Mouse (Mus musculus) liver, embryonic 11.5 days (tissue): ENCODE measurements around the gene Usp8. TPM values are rescaled to one million over a fixed set of nuclear protein-coding genes. Genes with fewer than 3 reads are reported as not detected.

Source experiments
- ATAC-seq: fragments of 200-750 bp; cut with Nextera tagmentation; replicated peaks from 2 replicates; pipeline ENCODE4 v1.8.0; 2017; ENCODE audit warnings: moderate number of reproducible peaks, mild to moderate bottlenecking, moderate TSS enrichment, moderate library complexity; ENCODE audit not compliant: low FRiP score
- DNase-seq: peaks from one replicate; pipeline ENCODE4 v3.0.0-alpha.2; 2017; ENCODE audit warnings: low spot score
- H3K27ac ChIP-seq: fragments of 300-500 bp; sonication (generic); 2 replicates; pipeline ENCODE4 v1.5.1; 2014; ENCODE audit warnings: mild to moderate bottlenecking, low read depth, low read length, control low read depth
- H3K27me3 ChIP-seq: fragments of 300-500 bp; sonication (generic); replicated peaks from 2 replicates; pipeline ENCODE4 v1.6.1; 2014; ENCODE audit warnings: low read length, mixed read lengths; ENCODE audit not compliant: control insufficient read depth, insufficient read depth
- H3K36me3 ChIP-seq: fragments of 300-500 bp; sonication (generic); 2 replicates; pipeline ENCODE4 v1.6.1; 2014; ENCODE audit warnings: mild to moderate bottlenecking, low read length, moderate library complexity, mixed read lengths; ENCODE audit not compliant: control insufficient read depth, insufficient read depth
- H3K4me1 ChIP-seq: fragments of 300-500 bp; sonication (generic); replicated peaks from 2 replicates; pipeline ENCODE4 v1.6.1; 2014; ENCODE audit warnings: low read length, mixed read lengths; ENCODE audit not compliant: control insufficient read depth, insufficient read depth
- H3K4me2 ChIP-seq: fragments of 300-500 bp; sonication (generic); 2 replicates; pipeline ENCODE4 v1.6.1; 2014; ENCODE audit warnings: mild to moderate bottlenecking, control low read depth, moderate library complexity
- H3K4me3 ChIP-seq: fragments of 300-500 bp; sonication (generic); 2 replicates; pipeline ENCODE4 v1.5.1; 2014; ENCODE audit warnings: low read depth, low read length, control low read depth
- H3K9ac ChIP-seq: fragments of 300-500 bp; sonication (generic); 2 replicates; pipeline ENCODE4 v1.6.1; 2014; ENCODE audit warnings: low read depth, low read length, control low read depth
- H3K9me3 ChIP-seq: fragments of 300-500 bp; sonication (generic); 2 replicates; pipeline ENCODE4 v1.6.1; 2016; ENCODE audit warnings: low read length, inconsistent platforms, mixed read lengths; ENCODE audit not compliant: control insufficient read depth
- WGBS: fragments of 180-500 bp; shearing (Covaris S2); extraction: QIAGEN DNeasy Blood & Tissue Kit; methylation state at CpG from one replicate; pipeline ENCODE4 v1.1.7; 2014; 5-methylcytosine and 5-hydroxymethylcytosine counted together
- polyA plus RNA-seq: library from polyadenylated mRNA; unstranded; fragments of >200 nt; fragmentation: Nextera tagmentation; extraction: Ambion mirVana; gene quantifications from 2 replicates; pipeline ENCODE4 v1.2.1, GENCODE M21; 2014

Gene Usp8
- polyA plus RNA-seq, result 38.3 and 42.4 TPM in 2 replicates

- peaks cover 2% of the 10 kb centered on the region; the same call in 1 of the 2 replicates for H3K27me3 ChIP-seq
- ATAC-seq (peak; percentile 100), DNase-seq (peak; percentile 96)
- peak within 1 kb of the TSS; percentile 67 for H3K27ac ChIP-seq
- no peaks in the 10 kb centered on the region for H3K9me3 ChIP-seq
- peak within 1 kb of the TSS; percentile 73 for H3K4me2 ChIP-seq
- peak within 1 kb of the TSS; percentile 93 for H3K4me3 ChIP-seq
- 3% methylated on average over 47 of the region's 47 CpGs for WGBS
- H3K4me1 ChIP-seq, result peaks cover 7% of the 10 kb centered on the region
- peak within 1 kb of the TSS; percentile 75 for H3K9ac ChIP-seq
- H3K36me3 ChIP-seq, result no peaks in the 10 kb centered on the region
Measured at GRCm38 (mm10) chr2:126706759-126707437, at the start of gene Usp8. Gene Usp8 (plus strand): TSS chr2:126707328.

DNA sequence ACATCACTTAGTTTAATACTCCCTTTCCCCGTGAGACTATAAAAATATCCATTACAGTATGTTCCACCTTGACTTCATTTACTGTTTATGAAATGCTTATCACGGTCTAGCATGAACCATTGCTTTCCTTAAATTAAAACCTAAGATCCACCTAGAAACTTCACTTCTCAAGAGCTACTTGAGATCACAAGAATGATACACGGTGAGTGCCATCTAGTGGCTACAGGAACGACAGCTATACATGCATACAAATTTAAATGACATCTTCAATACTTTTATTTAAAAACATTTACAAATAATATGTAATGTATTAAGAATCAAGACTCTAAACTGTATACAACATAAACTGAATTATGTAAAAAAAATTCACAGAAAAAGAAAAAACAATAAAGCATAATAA lies 43.6 kb upstream of the Usp8 start:
- no peak for ATAC-seq
- H3K9me3 ChIP-seq, result no peaks in the 10 kb centered on the region
- no peak overlapping the region for H3K4me3 ChIP-seq
- no peaks in the 10 kb centered on the region for H3K4me1 ChIP-seq
- H3K9ac ChIP-seq, result no peak overlapping the region
- 51% methylated on average over 4 of the region's 4 CpGs for WGBS
- no peaks in the 10 kb centered on the region for H3K36me3 ChIP-seq
- H3K27ac ChIP-seq, result no peak overlapping the region
- no peak overlapping the region for H3K4me2 ChIP-seq
- no peaks in the 10 kb centered on the region for H3K27me3 ChIP-seq
- no peak for DNase-seq

DNA sequence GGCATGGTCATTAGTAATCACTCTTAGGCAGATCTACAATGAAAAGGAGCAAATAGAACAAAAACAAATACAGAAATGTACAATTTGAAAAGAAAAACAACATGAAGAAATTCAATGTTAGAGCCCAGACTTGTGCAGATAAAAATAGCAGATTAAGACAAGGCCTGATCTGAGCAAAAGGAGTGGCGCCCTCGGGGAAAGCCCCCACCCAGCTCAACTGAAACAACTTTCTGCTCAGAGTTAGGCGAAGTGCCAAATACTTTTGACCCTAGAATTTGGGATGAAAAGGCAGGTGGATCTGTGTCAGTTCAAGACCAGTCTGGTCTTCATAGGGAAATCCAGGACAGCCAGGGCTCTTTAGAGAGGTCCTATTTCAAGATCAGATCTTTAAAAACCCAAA lies 41.1 kb upstream of the Usp8 start:
- no peak overlapping the region for H3K4me3 ChIP-seq
- no peak overlapping the region for H3K9ac ChIP-seq
- no peaks in the 10 kb centered on the region for H3K27me3 ChIP-seq
- no peaks in the 10 kb centered on the region for H3K4me1 ChIP-seq
- H3K27ac ChIP-seq, result no peak overlapping the region
- WGBS, result 84% methylated on average over 3 of the region's 3 CpGs
- DNase-seq, result no peak
- no peaks in the 10 kb centered on the region for H3K36me3 ChIP-seq
- no peak overlapping the region for H3K4me2 ChIP-seq
- ATAC-seq, result no peak
- no peaks in the 10 kb centered on the region for H3K9me3 ChIP-seq

- no peak for ATAC-seq
- 85% methylated on average over 5 of the region's 5 CpGs for WGBS
Measured at GRCm38 (mm10) chr2:126668621-126669252, 38.4 kb upstream of the Usp8 start.

DNA sequence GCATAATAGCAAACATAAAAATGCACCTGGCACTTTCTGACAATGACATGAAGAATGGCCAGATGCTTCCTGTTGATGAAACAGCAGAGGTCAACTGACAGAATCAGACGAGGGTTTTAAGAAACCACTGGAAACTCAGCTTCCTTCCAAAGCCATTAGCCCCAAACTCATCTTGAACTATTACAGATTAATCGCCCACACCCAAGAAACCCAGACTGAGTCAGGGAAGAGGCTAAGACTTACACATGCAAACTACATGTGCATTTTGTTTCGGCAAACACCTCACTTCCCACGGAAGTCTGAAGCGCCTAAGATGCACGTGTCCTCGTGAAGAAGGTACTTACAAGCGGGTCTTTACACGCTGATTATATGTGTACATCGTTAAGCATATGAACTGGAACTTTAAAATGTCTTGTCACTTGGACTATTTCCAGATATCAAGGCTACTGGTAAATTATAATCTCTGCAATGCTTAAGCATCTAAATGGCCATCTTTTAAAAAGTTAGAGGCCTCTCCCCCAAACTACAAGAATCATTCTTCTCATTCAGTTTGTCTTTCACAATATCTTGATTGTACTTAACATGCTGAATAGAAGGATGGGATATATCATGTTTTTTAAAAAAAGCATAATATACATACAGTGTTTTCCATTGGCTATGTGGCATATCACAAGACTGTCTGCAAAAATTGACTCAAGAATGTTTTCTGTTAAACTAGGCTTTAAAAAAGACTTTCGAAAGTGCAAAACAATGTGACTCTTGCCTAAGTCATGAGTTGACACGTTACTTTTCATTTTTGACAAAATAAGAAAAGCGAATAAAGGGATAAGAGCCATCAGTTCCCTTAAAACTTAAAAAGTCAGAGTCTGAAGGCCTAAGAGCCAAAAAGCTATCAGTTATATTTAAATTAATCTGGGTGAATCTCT lies 33.5 kb upstream of the Usp8 start:
- Histone ChIP-seq H3K27ac (peak overlapping the region; percentile 100), H3K36me3 (no peaks in the 10 kb centered on the region), H3K9me3 (no peaks in the 10 kb centered on the region), H3K4me1 (peaks cover 9% of the 10 kb centered on the region), H3K27me3 (no peaks in the 10 kb centered on the region), H3K4me3 (peak overlapping the region; percentile 99), H3K4me2 (peak overlapping the region; percentile 77), H3K9ac (peak overlapping the region; percentile 99)
- 37% methylated on average over 13 of the region's 13 CpGs for WGBS
- ATAC-seq (no peak), DNase-seq (no peak)

More at GRCm38 (mm10) chr2:126668621-126669252, 38.4 kb upstream of the Usp8 start:
- DNase-seq, result no peak
- Histone ChIP-seq H3K4me2 (no peak overlapping the region), H3K27me3 (no peaks in the 10 kb centered on the region), H3K4me3 (no peak overlapping the region), H3K9me3 (no peaks in the 10 kb centered on the region), H3K9ac (no peak overlapping the region), H3K27ac (no peak overlapping the region), H3K4me1 (peaks cover 9% of the 10 kb centered on the region), H3K36me3 (no peaks in the 10 kb centered on the region)

DNA sequence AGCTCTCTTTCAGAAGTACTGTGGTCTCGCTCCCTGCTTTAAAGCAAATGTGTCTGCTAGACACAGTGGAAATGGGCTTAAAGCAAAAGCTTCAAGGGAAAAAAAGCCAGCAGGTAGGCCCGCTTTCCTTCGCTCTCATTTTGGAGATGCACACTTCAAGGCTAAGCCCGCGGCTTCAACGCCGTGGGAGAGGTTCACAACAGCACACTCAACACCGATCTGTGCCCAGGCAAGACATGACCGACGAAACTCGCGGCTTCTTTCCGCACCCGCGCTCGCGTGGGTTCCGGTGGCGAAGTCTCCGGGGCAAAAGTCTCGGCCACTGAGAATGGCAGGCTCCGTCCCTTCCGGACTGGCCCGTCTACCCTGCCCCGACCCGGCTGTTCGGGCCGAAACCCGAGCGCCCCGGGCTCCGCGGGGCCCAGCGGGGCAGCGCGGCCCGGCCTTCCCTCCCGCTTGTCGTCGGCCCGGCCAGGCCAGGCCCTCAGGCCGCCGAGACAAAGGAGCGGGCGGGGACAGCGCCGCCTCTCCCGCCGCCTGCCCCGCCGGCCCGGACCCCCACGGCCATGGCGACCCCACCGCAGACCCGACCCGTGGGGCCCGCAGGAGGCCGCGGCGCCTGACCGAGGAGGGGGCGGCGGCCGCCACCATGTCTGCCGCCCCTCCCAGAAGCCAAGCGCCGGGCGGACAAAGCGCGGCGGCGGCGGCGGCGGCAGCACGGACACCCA lies 32.5 kb upstream of the Usp8 start:
- Histone ChIP-seq H3K9me3 (no peaks in the 10 kb centered on the region), H3K4me3 (peak overlapping the region; percentile 99), H3K4me2 (peak overlapping the region; percentile 77), H3K36me3 (no peaks in the 10 kb centered on the region), H3K27me3 (no peaks in the 10 kb centered on the region), H3K4me1 (peaks cover 9% of the 10 kb centered on the region), H3K9ac (peak overlapping the region; percentile 99), H3K27ac (peak overlapping the region; percentile 100)
- under 1% methylated on average over 74 of the region's 77 CpGs for WGBS
- DNase-seq (peak; percentile 74), ATAC-seq (peak; percentile 62)

- no peaks in the 10 kb centered on the region for H3K36me3 ChIP-seq
- peak overlapping the region; percentile 100 for H3K27ac ChIP-seq
- ATAC-seq (peak; percentile 80), DNase-seq (peak; percentile 96)
- peaks cover 9% of the 10 kb centered on the region for H3K4me1 ChIP-seq
- H3K9me3 ChIP-seq, result no peaks in the 10 kb centered on the region
- peak overlapping the region; percentile 99 for H3K4me3 ChIP-seq
- H3K9ac ChIP-seq, result peak overlapping the region; percentile 99
- no peaks in the 10 kb centered on the region for H3K27me3 ChIP-seq
- peak overlapping the region; percentile 77 for H3K4me2 ChIP-seq
- WGBS, result under 1% methylated on average over 99 of the region's 99 CpGs
Measured at GRCm38 (mm10) chr2:126675169-126676121, 31.7 kb upstream of the Usp8 start.
